Mouse (Mus musculus) activated CD4-positive, CD25-positive, alpha-beta regulatory T cell, adult 9 weeks (primary cell): Measurements from ENCODE around the gene Stmn1. TPM values are rescaled to one million over a fixed set of nuclear protein-coding genes. Genes with fewer than 3 reads are reported as not detected.

ENCODE experiments used
- polyA plus RNA-seq: library from polyadenylated mRNA; unstranded; fragments of 100-300 nt; shearing (Covaris generic); gene quantifications from one replicate; pipeline ENCODE4 v1.2.1, GENCODE M21; 2017

Gene Stmn1
- polyA plus RNA-seq: 107 TPM

GRCm38 (mm10) chr4:134468215-134468575, at the start of gene Stmn1:
Gene Stmn1 (plus strand): TSS chr4:134468320.

GRCm38 (mm10) chr4:134496595-134497210, 28.6 kb downstream of the Stmn1 start, which contains the start of gene Paqr7:
Gene Paqr7 (plus strand): TSS chr4:134496697.

GRCm38 (mm10) chr4:134510845-134511411, 42.8 kb downstream of the Stmn1 start, which contains the start of gene Aunip:
Gene Aunip (plus strand): TSS chr4:134510999.

Other genes starting within 250 kb of the Stmn1 start
- not detected for gene Catsper4, start 240.9 kb upstream of the Stmn1 start, polyA plus RNA-seq
- 0.33 TPM for gene Cnksr1, start 229.9 kb upstream of the Stmn1 start, polyA plus RNA-seq
- 9.6 TPM for gene E130218I03Rik, start 224.7 kb upstream of the Stmn1 start, polyA plus RNA-seq
- gene Zfp593, start 222.7 kb upstream of the Stmn1 start, polyA plus RNA-seq: 16.6 TPM
- gene Gm30191, start 221.4 kb upstream of the Stmn1 start, polyA plus RNA-seq: not detected
- gene Grrp1, start 214.2 kb upstream of the Stmn1 start, polyA plus RNA-seq: not detected
- 23.7 TPM for gene Pdik1l, start 180.4 kb upstream of the Stmn1 start, polyA plus RNA-seq
- not detected for gene Trim63, start 153.2 kb upstream of the Stmn1 start, polyA plus RNA-seq
- 0.51 TPM for gene Slc30a2, start 125.1 kb upstream of the Stmn1 start, polyA plus RNA-seq
- gene Extl1, start 84.5 kb upstream of the Stmn1 start, polyA plus RNA-seq: 1.0 TPM
- 2.3 TPM for gene Pafah2, start 72.0 kb upstream of the Stmn1 start, polyA plus RNA-seq
- 25.8 TPM for gene Paqr7, start 28.4 kb downstream of the Stmn1 start, polyA plus RNA-seq
- gene Aunip, start 42.7 kb downstream of the Stmn1 start, polyA plus RNA-seq: 2.1 TPM
- 95.3 TPM for gene Mtfr1l, start 67.1 kb downstream of the Stmn1 start, polyA plus RNA-seq
- gene Selenon, start 83.8 kb downstream of the Stmn1 start, polyA plus RNA-seq: 1.7 TPM
- gene Man1c1, start 236.0 kb downstream of the Stmn1 start, polyA plus RNA-seq: 1.1 TPM